Mouse (Mus musculus) c-Kit-positive CD71-positive TER-119-negative erythroid progenitor cells, embryonic 14.5 days (primary cell): ENCODE measurements around the gene Eef1b2.

ENCODE experiments used
- DNase-seq: peaks from one replicate; pipeline ENCODE4 v3.0.0-alpha.2; 2013; ENCODE audit warnings: low read depth

The Eef1b2 gene

DNA sequence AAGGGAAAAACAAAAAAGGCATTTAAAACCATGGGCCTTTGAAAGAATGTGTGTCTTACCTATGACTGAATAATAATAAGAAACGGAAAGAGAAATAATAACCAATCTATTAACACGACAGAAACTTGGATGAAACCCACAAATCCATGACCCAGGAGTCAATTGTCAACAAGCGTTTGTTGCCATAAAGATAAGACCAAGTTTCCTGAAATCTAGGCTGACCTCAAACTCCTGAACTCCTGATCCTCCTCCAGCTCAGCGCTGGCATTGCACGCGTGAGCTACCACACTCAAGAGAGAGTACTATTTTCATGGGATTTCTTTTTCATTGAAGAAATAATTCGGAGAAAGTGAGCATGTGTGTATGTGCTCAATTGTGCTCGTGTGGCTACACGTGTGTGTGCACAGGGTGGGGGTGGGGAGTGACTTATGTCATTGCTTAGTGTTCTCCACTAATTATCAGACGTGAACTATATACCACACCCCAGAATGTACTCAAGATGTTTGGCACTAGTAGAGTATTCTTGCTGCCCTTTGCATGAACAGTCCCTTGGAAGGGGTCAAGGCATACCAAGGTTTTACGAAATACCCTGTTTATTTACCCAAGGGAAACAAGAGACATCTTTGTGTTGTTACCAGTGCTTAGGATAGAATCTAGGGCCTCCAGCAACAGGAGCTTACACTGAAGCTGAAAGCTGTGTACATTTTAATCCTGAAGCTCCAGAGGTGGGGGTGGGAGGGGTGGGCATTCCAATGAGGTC is 15.9 kb downstream of the Eef1b2 start:
- no peak for DNase-seq

- no peak for DNase-seq
Measured at GRCm38 (mm10) chr1:63195848-63196512, 19.4 kb downstream of the Eef1b2 start.

GRCm38 (mm10) chr1:63199387-63199786 is 22.8 kb downstream of the Eef1b2 start:
- no peak for DNase-seq

GRCm38 (mm10) chr1:63200322-63200721 is 23.7 kb downstream of the Eef1b2 start:
- DNase-seq: no peak

- no peak for DNase-seq
Measured at GRCm38 (mm10) chr1:63201672-63202071, 25.0 kb downstream of the Eef1b2 start.

DNA sequence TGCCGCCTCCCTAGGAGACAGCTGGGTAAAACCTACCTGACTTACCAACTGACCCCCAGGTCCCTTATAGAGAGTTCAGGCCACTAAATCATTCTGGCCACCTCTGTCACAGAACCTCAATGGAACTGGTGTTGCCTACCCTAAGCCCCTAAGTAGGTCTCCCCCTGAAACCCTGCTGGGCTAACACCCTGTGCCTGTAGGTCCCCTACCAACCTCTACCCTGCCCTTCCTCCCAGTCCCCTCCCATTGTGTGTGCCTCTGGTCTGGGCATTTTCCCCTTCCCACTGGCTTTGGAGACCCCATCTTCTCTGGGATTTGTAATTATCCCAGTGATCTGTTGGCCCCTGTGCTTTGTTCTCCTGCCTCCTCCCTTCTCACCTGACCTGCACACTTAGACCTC is 26.8 kb downstream of the Eef1b2 start:
- DNase-seq: no peak

DNA sequence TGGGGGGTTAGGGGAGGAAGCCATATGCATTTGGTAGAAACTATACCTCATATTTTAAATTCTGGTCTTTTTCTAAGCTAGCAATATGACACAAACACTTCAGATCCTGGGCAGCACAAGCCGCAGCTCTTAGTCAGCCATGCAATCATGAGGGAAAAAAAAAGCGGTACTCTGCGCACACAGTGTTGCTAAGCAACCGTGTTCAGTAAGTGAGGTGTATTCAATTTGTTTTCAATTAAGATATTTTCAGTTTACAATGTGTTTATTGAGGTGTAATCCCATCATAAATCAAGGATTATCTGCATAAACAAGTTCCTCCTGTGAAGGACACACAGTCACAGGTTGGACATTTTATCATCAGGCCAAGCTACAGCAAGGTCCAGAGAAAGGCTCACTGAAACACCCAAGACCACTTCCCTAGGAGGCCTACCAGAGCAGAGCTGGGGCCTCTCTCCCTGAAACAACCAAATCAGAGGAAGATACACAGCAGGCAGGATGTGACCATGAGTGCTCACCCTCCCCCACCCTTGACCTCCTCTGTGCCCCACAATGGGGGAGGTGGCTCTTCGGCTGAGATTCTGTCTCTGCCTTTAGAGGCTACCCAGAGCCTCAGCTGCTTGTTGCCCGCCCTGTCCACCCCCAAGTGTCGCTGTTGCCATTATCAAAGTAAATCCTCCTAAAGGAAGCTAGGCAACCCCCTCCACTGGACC is 27.5 kb downstream of the Eef1b2 start:
- DNase-seq: no peak

DNA sequence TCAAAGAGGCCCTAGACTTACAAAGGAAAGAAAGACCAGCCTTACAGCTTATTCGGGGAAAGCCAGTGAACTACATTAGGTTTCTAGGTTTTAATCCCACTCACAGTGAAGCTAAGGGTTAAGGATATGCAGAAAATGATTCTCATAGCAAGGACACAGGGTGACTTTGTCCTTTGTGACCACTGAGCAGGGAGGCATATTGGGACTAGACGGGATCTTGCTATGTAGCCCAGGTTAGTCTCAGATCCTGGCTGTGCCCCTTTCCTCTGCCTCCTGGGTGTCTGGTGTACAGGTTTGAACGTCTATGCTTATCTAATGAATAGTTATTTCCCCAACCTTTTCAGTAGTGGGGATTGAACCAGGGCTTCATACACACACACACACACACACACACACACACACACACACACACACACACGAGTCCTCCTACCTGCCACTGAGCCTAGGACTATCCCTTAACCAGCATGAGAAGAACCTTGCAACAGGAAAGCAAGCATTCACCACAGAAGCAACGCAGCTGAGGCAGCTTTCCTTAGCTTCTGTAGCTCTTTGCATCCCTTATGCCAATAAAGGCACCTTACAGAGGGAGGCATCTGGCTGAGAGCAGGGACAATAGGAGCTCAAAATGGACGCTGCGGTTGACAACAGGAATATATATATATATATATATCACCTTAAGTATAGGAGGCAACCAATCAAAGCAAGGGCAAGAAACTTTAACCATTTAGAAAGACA is 28.2 kb downstream of the Eef1b2 start:
- no peak for DNase-seq

DNA sequence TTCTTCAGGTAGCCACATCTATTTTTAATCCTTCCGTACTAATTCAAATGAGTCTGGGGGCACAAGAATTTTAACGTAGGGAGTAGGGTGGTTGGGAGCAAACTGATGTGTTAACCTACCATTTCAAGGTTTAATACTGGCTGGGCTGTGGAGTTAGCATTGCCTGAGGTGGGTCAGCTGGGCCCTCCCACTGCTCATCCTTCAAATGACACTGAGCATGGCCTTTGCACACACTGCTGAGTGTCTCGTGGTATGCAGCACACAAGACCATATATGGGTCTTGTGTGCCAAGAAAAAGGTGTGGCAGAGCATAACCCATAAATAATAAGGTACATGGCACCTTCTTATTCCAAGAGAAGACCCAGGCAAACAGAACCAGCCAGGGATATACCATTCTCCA is 31.0 kb downstream of the Eef1b2 start:
- no peak for DNase-seq

DNA sequence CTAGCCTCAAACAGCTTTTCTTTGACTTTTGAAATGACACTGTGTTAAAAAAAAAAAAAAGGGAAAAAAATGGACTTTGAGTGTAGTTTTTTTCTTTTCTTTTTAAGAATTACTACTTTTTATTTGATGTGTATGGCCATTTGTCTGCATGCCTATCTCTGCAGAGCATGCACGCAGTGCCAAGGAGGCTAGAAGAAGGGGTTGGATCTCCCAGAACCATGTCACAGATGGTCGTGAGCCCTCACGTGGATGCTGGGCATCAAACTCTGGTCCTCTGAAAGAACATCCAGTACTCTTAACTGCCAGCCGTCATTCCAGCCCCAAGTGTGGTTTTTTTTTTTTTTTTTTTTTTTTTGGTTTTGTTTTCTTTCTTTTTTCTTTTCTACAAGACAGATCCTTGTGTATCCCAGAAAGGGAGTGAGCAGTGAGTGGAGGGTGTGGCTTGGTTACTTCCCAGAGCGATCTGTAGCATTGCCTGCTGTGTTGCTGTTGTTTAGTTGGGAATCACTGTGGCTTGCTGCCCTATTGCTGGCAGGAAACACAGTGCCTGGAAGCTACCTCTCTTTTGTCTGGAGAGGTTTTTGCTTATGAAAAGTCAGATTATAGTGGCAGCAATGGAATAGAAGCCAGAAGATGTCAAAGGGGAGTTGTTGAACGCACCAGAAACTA is 33.4 kb downstream of the Eef1b2 start:
- no peak for DNase-seq

- DNase-seq: no peak
Measured at GRCm38 (mm10) chr1:63213478-63214270, 37.0 kb downstream of the Eef1b2 start.

DNA sequence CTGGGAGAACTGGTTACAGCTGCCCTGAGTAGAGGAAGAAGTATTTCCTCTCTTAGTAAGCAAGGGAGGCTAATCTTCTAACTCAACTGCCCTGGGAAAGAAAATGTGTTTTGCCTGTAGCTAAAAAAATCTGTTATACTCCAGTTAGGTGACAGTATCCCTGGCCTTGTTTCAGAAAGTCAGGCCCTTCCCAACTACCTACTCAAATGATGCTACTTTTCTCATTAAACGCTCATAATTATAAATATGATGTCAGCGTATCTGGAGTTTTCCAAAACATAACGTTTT is 37.6 kb downstream of the Eef1b2 start, which contains the start of gene Gpr1:
Gene Gpr1 (minus strand): TSS at position 273 of the 288 bp plus-strand sequence.
- DNase-seq: no peak

- DNase-seq: no peak
Measured at GRCm38 (mm10) chr1:63214631-63215030, 38.0 kb downstream of the Eef1b2 start.

GRCm38 (mm10) chr1:63219277-63219676 is 42.7 kb downstream of the Eef1b2 start:
- DNase-seq: no peak

DNA sequence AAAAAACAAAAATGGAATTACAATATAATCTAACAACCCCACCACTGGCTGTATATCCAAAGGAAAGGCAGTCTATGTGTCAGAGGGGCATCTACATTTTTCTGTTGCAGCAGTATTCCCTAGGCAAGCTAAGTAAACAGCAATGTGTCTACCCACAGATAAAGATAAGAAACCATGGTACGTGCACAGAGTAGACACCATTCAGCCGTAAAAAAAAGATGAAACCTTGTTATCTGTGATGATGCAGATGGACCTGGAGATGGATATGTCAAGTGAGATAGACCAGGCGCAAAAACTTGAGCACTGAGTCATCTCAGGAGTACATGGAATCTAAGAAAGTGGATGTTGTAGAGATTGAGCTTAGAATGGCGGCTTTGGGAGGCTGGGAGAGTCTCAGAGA is 48.4 kb downstream of the Eef1b2 start:
- DNase-seq: no peak

- no peak for DNase-seq
Measured at GRCm38 (mm10) chr1:63225890-63226289, 49.3 kb downstream of the Eef1b2 start.

DNA sequence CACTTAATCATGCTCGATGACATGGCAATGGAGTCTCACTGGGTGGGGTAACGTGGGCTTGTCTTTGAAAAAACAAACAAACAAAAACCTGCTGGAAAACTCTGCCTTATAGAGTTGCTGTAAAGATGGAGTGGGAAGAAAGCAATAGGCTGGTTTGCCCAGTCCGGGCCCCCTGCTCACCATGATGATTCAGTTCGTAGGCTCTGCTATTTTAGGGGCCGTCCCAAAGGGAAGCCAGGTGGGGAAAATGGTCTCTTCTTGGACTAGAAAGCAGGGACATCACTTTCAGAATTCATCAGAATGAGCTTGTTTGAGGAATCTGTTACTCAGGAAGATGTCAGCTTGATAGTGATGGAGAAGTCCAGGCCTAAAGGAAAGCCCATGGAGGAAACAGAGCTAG is 50.6 kb downstream of the Eef1b2 start:
- no peak for DNase-seq
